Mouse (Mus musculus) G1E-ER4 (cell line): Measurements from ENCODE around the gene Hba-x. TPM values are rescaled to one million over a fixed set of nuclear protein-coding genes. Genes with fewer than 3 reads are reported as not detected.

Experiments
- GATA1 ChIP-seq: IDR thresholded peaks from one replicate; pipeline ENCODE4 v1.8.0; 2012; ENCODE audit warnings: low read length, inconsistent platforms
- polyA plus RNA-seq: library from polyadenylated mRNA; stranded (reverse); fragments of >175 nt; gene quantifications from 2 replicates; pipeline ENCODE4 v1.2.3, GENCODE M21; 2012

Gene Hba-x
- polyA plus RNA-seq, 1 experiment, result not detected

- no peak for TF ChIP-seq GATA1
Measured at GRCm38 (mm10) chr11:32300279-32301267, 24.4 kb downstream of the Hba-x start.

GRCm38 (mm10) chr11:32301506-32301905, 25.3 kb downstream of the Hba-x start:
- no peak for TF ChIP-seq GATA1

DNA sequence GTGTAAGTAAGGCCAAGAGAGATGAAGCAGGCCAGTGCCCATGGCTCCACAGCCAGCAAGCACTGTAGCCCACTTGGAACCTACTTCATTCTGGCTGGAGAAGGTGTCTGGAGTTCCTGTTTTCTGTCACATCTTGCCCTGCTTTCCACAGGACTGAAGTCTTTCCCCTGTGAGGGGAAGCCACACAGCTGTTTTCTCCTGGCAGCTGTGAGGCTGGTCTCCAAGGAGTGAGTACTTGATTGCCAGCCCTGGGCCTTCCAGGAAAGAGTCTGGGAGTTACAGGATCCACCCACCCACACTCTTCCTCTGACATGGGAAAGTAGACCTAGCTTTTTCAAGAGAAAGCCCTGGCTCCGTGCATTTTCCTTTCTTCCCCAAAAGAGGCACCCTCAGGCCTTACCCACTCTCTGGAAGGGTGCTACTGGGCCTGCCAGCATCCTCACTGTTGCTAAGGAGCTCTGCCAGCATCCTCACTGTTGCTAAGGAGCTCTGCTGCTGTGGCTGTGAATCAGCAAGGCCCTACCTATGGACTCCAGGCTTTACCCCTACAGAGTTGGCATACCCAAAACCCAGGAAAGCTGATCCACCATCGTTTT, 26.7 kb downstream of the Hba-x start:
- no peak for TF ChIP-seq GATA1

GRCm38 (mm10) chr11:32303455-32303854, 27.3 kb downstream of the Hba-x start:
- TF ChIP-seq GATA1, result no peak

GRCm38 (mm10) chr11:32307006-32307405, 30.8 kb downstream of the Hba-x start:
- no peak for TF ChIP-seq GATA1

- no peak for TF ChIP-seq GATA1
Measured at GRCm38 (mm10) chr11:32309446-32309845, 33.2 kb downstream of the Hba-x start.

GRCm38 (mm10) chr11:32309928-32310327, 33.7 kb downstream of the Hba-x start:
- TF ChIP-seq GATA1, result no peak

- no peak for TF ChIP-seq GATA1
Measured at GRCm38 (mm10) chr11:32316009-32316408, 39.8 kb downstream of the Hba-x start.

DNA sequence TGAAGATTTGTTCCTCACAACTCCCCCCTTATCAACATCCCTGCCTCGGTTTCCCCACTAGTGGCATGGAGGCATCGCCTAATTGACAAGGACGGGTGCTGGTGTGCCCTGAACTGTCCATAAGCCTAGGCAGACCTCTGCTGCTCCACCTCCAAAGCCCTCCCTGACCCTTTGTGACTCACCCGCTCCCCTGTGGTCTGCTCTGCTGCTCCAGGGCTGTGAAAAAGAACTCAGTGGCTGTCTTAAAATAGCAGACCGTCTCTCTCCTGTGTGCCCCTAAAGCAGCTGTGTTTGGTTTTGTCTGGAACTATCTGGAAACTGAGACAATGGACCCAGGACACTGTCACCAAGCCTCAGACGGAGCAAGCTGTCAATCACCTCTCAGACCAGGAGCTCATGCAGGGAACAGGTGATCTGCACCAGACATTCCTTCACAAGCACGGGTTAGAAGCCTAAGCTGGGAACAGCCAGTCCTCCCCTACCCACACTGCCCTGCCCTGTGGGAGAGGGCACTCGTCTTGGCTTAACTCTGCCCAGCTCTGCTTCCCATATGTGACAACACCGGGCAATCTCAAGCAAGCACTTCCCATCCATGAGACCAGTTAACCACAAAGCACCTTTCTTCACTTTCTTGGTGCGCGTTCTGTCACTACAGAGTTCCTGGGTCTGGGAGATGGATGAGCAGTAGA, 44.5 kb downstream of the Hba-x start:
- no peak for TF ChIP-seq GATA1

GRCm38 (mm10) chr11:32321196-32321565, 45.0 kb downstream of the Hba-x start:
- no peak for TF ChIP-seq GATA1

GRCm38 (mm10) chr11:32324609-32325008, 48.4 kb downstream of the Hba-x start:
- TF ChIP-seq GATA1, result no peak

Other genes starting within 250 kb of the Hba-x start
- 8.8 and 10.0 TPM in 2 replicates for gene Il9r, start 76.1 kb upstream of the Hba-x start, polyA plus RNA-seq
- gene Snrnp25, start 71.0 kb upstream of the Hba-x start, polyA plus RNA-seq, result 64.7 and 88.1 TPM in 2 replicates
- 2.0 and 2.9 TPM in 2 replicates for gene Rhbdf1, start 54.1 kb upstream of the Hba-x start, polyA plus RNA-seq
- gene Mpg, start 49.9 kb upstream of the Hba-x start, polyA plus RNA-seq, result 17.3 and 21.5 TPM in 2 replicates
- 73.0 and 113 TPM in 2 replicates for gene Nprl3, start 8.7 kb upstream of the Hba-x start, polyA plus RNA-seq
- gene Hba-a1, start 7.1 kb downstream of the Hba-x start, polyA plus RNA-seq, result 6,644 and 8,827 TPM in 2 replicates
- 0.12 and 0.42 TPM in 2 replicates for gene Hbq1b, start 10.6 kb downstream of the Hba-x start, polyA plus RNA-seq
- gene Hba-a2, start 20.1 kb downstream of the Hba-x start, polyA plus RNA-seq, result 2,838 and 3,812 TPM in 2 replicates
- gene Hbq1a, start 23.7 kb downstream of the Hba-x start, polyA plus RNA-seq, result not detected in 2 replicates
- gene Sh3pxd2b, start 71.4 kb downstream of the Hba-x start, polyA plus RNA-seq, result not detected in 2 replicates
- not detected in 2 replicates for gene Ubtd2, start 179.0 kb downstream of the Hba-x start, polyA plus RNA-seq